In the genomic region with DNA sequence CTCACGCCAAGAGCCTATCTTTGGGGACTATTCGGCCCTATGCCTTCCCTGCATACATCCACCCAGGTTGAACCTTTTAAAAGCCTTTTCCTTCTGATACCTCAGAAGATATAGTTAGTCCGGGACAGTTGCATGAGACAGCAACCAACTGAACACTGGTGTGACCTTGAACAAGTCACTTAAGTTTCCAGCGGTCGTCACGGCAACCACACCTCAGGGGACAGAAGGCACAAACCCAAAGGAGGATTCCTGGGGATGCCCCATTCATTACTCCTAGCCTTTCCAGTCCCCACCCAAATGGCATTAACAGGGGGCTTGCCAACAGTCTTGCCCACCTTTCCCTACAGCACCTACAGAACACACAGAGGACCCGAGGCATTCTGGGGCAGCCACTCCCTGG, we compare ENCODE assay signal across 12 mouse cellular contexts. TPM values are rescaled to one million over a fixed set of nuclear protein-coding genes. Genes with fewer than 3 reads are reported as not detected.
DNase-seq lines count a peak whose midpoint lies in the region; ATAC-seq and TF ChIP-seq lines count a peak whose summit lies in the region.
"Had no signal": no experiment of that assay in that cellular context is flagged by ENCODE, and none has a peak within 500 bp of the region (broad histone marks: within the 10 kb centered on the region; RNA-seq: fewer than 3 reads in every experiment).

No protein-coding gene starts in this region.

- H3K27me3 ChIP-seq in heart, embryonic 12.5 days (replicated peaks): peaks cover 76% of the 10 kb centered on the region
- H3K27me3 ChIP-seq in forebrain, embryonic 12.5 days: peaks cover 86% of the 10 kb centered on the region
- no peaks in the 10 kb centered on the region; the same call in none of the 2 replicates for H3K27me3 ChIP-seq in hindbrain, postnatal 0 days (ENCODE audit: insufficient read depth, low read length)
- peaks cover 80% of the 10 kb centered on the region for H3K27me3 ChIP-seq in neural tube, embryonic 13.5 days

- H3K9me3 ChIP-seq in heart, embryonic 12.5 days (replicated peaks): no peaks in the 10 kb centered on the region; the same call in 1 of the 2 replicates
- H3K9me3 ChIP-seq in forebrain, embryonic 12.5 days: no peaks in the 10 kb centered on the region
- no peaks in the 10 kb centered on the region for H3K9me3 ChIP-seq in hindbrain, postnatal 0 days (ENCODE audit: low read length)
- no peaks in the 10 kb centered on the region for H3K9me3 ChIP-seq in neural tube, embryonic 13.5 days
- H3K9me3 ChIP-seq: limb, embryonic 15.5 days had no signal

- no peak for DNase-seq in heart, adult 18-20 months
- no peak for DNase-seq in hindbrain, postnatal 0 days (ENCODE audit: low spot score)
- no peak for DNase-seq in kidney, postnatal 36 days
- no peak for DNase-seq in layer of hippocampus, postnatal 10 days (ENCODE audit: low spot score in 2 of 2)
- DNase-seq: B cell, adult 2 months; lung, postnatal 10 days had no signal

- peaks cover 9% of the 10 kb centered on the region for H3K4me1 ChIP-seq in heart, embryonic 12.5 days (replicated peaks)
- peaks cover 78% of the 10 kb centered on the region for H3K4me1 ChIP-seq in forebrain, embryonic 12.5 days
- H3K4me1 ChIP-seq in hindbrain, postnatal 0 days (ENCODE audit: insufficient read depth, low read length): 0 out of 2 replicates have a peak, but pooled peaks cover 5% of the 10 kb centered on the region
- peaks cover 52% of the 10 kb centered on the region for H3K4me1 ChIP-seq in neural tube, embryonic 13.5 days (replicated peaks)

- no peaks in the 10 kb centered on the region for H3K36me3 ChIP-seq in heart, embryonic 12.5 days
- H3K36me3 ChIP-seq in forebrain, embryonic 12.5 days (replicated peaks): no peaks in the 10 kb centered on the region
- H3K36me3 ChIP-seq in hindbrain, postnatal 0 days (ENCODE audit: insufficient read depth, low read length): no peaks in the 10 kb centered on the region
- H3K36me3 ChIP-seq in neural tube, embryonic 13.5 days: no peaks in the 10 kb centered on the region
- H3K36me3 ChIP-seq: limb, embryonic 15.5 days had no signal

- H3K4me2 ChIP-seq in heart, embryonic 12.5 days: peak overlapping the region; percentile 98; the same call in 1 of the 2 replicates
- peak overlapping the region; percentile 96 for H3K4me2 ChIP-seq in forebrain, embryonic 12.5 days
- peak overlapping the region; percentile 98 for H3K4me2 ChIP-seq in hindbrain, postnatal 0 days (ENCODE audit: low read depth, low read length)
- H3K4me2 ChIP-seq in neural tube, embryonic 13.5 days: peak overlapping the region; percentile 97

- 83% methylated on average over 7 of the region's 7 CpGs for WGBS in heart, embryonic 12.5 days
- WGBS in forebrain, embryonic 12.5 days: 88% methylated on average over 7 of the region's 7 CpGs
- 83% methylated on average over 7 of the region's 7 CpGs for WGBS in hindbrain, postnatal 0 days
- 92% methylated on average over 7 of the region's 7 CpGs for WGBS in neural tube, embryonic 13.5 days

- ATAC-seq in heart, embryonic 12.5 days (ENCODE audit: insufficient number of reproducible peaks, low FRiP score): no peak
- ATAC-seq in forebrain, embryonic 12.5 days (ENCODE audit: low FRiP score): no peak
- no peak for ATAC-seq in hindbrain, postnatal 0 days
- ATAC-seq in neural tube, embryonic 13.5 days (ENCODE audit: low read depth): no peak
- no peak for ATAC-seq in monocyte, adult 5-6 weeks (replicated peaks; ENCODE audit: insufficient number of reproducible peaks, low FRiP score, low TSS enrichment, poor library complexity, severe bottlenecking)

- TF ChIP-seq CTCF in hindbrain, postnatal 0 days (IDR thresholded peaks at IDR 0.05; ENCODE audit: low read depth): no peak

- H3K9ac ChIP-seq in heart, embryonic 12.5 days: no peak overlapping the region
- H3K9ac ChIP-seq in forebrain, embryonic 12.5 days: 0 out of 2 replicates have a peak overlapping the region, but pooled peaks have one; percentile 82
- H3K9ac ChIP-seq in hindbrain, postnatal 0 days (replicated peaks; ENCODE audit: low read length): 0 out of 2 replicates have a peak overlapping the region, but pooled peaks have one; percentile 73
- H3K9ac ChIP-seq in neural tube, embryonic 13.5 days: peak overlapping the region; percentile 83; the same call in 1 of the 2 replicates

- H3K27ac ChIP-seq in heart, embryonic 12.5 days (ENCODE audit: poor library complexity, severe bottlenecking): no peak overlapping the region
- H3K27ac ChIP-seq in forebrain, embryonic 12.5 days: no peak overlapping the region
- H3K27ac ChIP-seq in hindbrain, postnatal 0 days: no peak overlapping the region
- H3K27ac ChIP-seq in neural tube, embryonic 13.5 days (replicated peaks): no peak overlapping the region
- H3K27ac ChIP-seq: limb, embryonic 15.5 days had no signal

- H3K4me3 ChIP-seq in heart, embryonic 12.5 days: no peak overlapping the region
- peak overlapping the region; percentile 69 for H3K4me3 ChIP-seq in forebrain, embryonic 12.5 days (replicated peaks)
- H3K4me3 ChIP-seq in hindbrain, postnatal 0 days (ENCODE audit: low read length): peak overlapping the region; percentile 59
- peak overlapping the region; percentile 59 for H3K4me3 ChIP-seq in neural tube, embryonic 13.5 days
- H3K4me3 ChIP-seq: myocyte had no signal

RNA-seq across cellular contexts. Expression of a gene that starts 6.3 kb away (rescaled TPM):
- 1.6 and 2.0 TPM in 2 replicates for polyA plus RNA-seq in heart, embryonic 12.5 days (2016; fragmentation: Nextera tagmentation; extraction: Ambion mirVana)
- 1 to 10 TPM; 2.6 to 3.5 TPM for total RNA-seq in heart, adult 18-20 months (2021)
- 90.6 and 119 TPM in 2 replicates for polyA plus RNA-seq in forebrain, embryonic 12.5 days (2016; fragmentation: Nextera tagmentation; extraction: Ambion mirVana)
- 53.0 and 83.8 TPM in 2 replicates for total RNA-seq in hindbrain, postnatal 0 days (2014; rRNA removed)
- 45.5 and 48.4 TPM in 2 replicates for polyA plus RNA-seq in hindbrain, postnatal 0 days (2015; fragmentation: Nextera tagmentation; extraction: Ambion mirVana)
- 23.2 and 27.2 TPM in 2 replicates for polyA plus RNA-seq in neural tube, embryonic 13.5 days (2015; fragmentation: Nextera tagmentation; extraction: Ambion mirVana)
- total RNA-seq in monocyte, adult 5-6 weeks (2017): 1.2 to 3.0 TPM (median 1.2 TPM) in 3 replicates
- total RNA-seq in layer of hippocampus, postnatal 10 days (2021): 10 to 100 TPM; 74.5 to 79.0 TPM

Comparison
In these comparisons a context has a peak if more than half of its experiments do, and no peak if none do; other contexts are left out.
1. RNA of a gene that starts 6.3 kb away (total RNA-seq): 74.5 to 79.0 TPM in layer of hippocampus, postnatal 10 days and 53.0 to 83.8 TPM in hindbrain, postnatal 0 days; 2.6 to 3.5 TPM in heart, adult 18-20 months and 1.2 to 3.0 TPM in monocyte, adult 5-6 weeks; every median in the first group is over 10 times any median in the second.
2. Peak in every context shown above with its lines, with median percentiles within 50 percentile points of each other: H3K4me2 ChIP-seq.